Mouse (Mus musculus) testis, adult 10 weeks (tissue): ENCODE results near the gene Olfr1183. TPM values are rescaled to one million over a fixed set of nuclear protein-coding genes. Genes with fewer than 3 reads are reported as not detected.

ENCODE experiments used
- polyA plus RNA-seq: library from polyadenylated mRNA; stranded (reverse); fragments of 350-450 nt; fragmentation: Illumina TruSeq; extraction: RNeasy Lipid Tissue Mini Kit (QIAGEN cat#74804); gene quantifications from one replicate; pipeline ENCODE4 v1.2.3, GENCODE M21; 2014; ENCODE audit warnings: low read depth, low replicate concordance

Gene Olfr1183
- 0.03 TPM for polyA plus RNA-seq

DNA sequence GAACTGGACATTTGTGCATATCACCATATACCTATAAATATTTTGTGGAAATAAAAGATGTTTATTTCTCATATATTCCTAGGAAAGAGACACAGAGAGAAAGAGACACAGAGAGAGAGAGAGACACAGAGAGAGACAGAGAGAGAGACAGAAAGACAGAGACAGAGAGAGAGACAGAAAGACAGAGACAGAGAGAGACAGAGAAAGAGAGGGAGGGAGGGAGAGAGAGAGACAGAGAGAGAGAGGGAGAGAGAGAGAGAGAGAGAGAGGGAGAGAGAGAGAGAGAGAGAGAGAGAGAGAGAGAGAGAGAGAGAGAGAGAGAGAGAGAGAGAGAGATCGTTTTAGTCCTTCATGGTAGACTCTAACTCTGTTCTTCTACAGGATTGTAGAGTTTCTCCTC is at the start of gene Olfr1183:
TSS of gene Olfr1183 (plus strand) at position 301 of the 400 bp plus-strand sequence.

DNA sequence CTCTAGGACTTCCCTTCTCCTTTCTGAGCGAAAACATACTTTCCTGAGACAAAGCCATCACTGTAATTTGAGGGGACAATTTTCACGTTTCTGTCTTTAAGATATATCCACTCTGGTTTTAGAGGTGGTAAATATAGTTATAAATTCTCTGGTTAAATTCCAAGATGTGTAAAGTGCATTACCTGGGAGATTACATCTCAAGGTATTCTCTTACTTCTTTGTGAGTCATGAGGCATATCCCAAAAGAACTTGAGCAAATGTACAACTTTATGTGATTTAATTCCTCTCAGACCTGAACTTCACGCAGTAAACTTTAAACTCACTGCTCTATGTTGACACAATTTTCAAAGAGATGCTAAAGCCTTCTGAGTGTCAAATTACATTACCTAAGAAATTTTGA is 48.3 kb upstream of the Olfr1183 start, which contains the start of gene Olfr1179:
TSS of gene Olfr1179 (minus strand) at position 101 of the 400 bp plus-strand sequence.

DNA sequence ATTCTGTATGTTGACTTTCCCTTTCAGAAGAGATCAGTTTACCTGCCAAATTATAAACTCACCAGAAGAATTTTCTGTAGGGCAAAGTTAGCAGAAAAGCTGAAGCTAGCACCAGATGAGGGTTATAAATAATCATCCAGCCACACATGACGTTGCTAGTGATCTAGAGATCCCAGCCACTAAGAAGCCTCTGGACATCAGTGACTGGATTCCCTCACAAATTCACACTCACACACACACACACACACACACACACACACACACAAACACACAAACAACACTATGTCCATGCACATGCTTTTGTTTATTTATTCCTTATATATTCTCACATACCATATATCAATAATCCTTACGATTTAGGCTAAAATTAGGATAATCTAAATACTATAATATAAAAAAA is 35.6 kb upstream of the Olfr1183 start, which contains the start of gene Olfr1180:
TSS of gene Olfr1180 (minus strand) at position 101 of the 400 bp plus-strand sequence.

DNA sequence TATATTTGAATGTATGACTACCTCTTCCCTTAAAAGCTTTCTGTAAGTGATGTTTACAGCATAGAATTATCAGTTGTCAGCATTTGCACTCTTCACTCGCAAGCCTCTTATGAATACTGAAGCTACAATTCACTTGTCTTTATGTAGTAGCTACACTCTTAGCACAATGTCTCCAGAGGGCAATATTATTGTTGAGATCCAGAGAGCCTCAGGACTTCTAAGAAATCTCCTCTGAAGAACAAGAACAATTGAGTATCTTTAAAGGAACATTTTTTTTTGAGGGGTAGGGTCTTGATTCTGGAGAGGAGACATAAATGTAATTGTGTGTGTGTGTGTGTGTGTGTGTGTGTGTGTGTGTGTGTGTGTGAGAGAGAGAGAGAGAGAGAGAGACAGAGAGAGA is 28.6 kb upstream of the Olfr1183 start, which contains the start of gene Olfr1181:
TSS of gene Olfr1181 (minus strand) at position 101 of the 400 bp plus-strand sequence.

DNA sequence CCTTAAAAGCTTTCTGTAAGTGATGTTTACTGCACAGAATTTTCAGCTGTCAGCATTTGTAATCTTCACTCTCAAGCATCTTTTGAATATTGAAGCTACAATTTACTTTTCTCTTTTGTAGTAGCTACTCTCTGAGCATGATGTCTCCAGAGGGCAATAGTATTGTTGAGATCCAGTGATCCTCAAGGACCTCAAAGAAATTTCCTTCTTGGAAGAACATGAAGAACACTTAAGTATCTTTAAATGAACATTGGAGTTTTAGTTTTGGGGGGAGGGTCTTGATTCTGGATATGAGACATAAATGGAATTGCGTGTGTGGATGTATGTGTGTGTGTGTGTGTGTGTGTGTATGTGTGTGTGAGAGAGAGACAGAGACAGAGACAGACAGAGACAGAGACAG is 5.6 kb upstream of the Olfr1183 start, which contains the start of gene Gm13757:
TSS of gene Gm13757 (minus strand) at position 101 of the 400 bp plus-strand sequence.

DNA sequence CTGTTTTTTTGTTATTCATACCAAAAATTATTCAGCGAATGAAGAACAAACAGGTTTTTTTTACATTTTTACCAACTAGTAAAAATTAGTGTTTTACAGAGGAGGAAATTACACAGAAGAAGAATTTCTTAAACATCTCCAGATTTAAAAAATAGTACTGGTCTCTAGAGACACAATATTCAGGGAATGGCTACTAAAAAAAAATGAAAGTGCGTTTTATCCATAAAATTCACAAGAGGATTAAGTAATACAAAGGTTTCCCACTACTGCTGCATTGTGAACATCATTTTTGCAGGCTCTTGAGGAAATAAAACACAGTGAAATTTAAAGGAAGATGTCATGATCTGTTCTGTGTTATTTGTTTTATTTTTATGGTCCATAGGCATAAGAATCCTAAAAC is 28.6 kb downstream of the Olfr1183 start, which contains the start of gene Olfr1184:
TSS of gene Olfr1184 (plus strand) at position 301 of the 400 bp plus-strand sequence.

DNA sequence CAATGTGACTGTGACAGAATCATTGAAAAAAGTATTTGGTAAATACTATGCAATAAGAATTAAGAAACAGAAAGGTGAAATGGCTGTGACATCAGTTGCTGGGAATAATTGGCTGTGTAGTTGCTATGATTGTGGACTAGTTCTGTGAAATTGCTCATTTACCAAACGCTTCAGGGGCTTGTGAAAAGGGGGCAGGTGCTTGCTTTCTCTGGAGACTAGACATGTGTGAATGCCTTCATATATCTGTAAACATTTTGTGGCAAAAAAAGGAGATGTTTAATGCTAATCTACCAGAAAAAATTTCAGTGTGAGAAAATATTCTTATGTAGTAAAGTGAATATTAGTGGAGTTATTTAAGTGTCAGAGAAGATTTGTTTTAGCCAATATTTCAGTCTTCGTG is 38.4 kb downstream of the Olfr1183 start, which contains the start of gene Olfr1185-ps1:
TSS of gene Olfr1185-ps1 (plus strand) at position 301 of the 400 bp plus-strand sequence.

DNA sequence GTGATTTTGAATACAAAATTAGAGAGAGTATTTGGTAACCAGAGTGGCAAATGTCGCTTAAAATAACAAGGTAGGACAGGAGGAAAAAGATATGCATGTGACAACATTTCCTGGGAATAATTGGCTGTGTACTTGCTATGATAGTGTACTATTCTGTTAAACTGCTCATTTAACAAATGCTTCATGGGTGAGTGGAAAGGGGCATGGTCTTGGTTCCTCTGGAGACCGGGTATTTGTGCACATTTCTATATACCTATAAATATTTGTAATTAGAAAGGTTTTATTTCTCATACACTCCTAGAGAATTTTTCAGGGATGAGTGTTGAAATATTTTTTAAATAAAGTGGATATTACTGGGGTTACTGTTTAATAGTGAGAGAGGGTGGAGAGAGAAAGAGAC is 63.6 kb downstream of the Olfr1183 start, which contains the start of gene Olfr1186:
TSS of gene Olfr1186 (plus strand) at position 301 of the 400 bp plus-strand sequence.

Other genes starting within 250 kb of the Olfr1183 start
- gene Olfr1170, start 226.5 kb upstream of the Olfr1183 start, polyA plus RNA-seq: not detected
- gene Olfr1173, start 175.0 kb upstream of the Olfr1183 start, polyA plus RNA-seq: not detected
- gene Olfr1174-ps, start 139.7 kb upstream of the Olfr1183 start, polyA plus RNA-seq: not detected
- gene Olfr1175-ps, start 127.7 kb upstream of the Olfr1183 start, polyA plus RNA-seq: not detected
- gene Olfr1176, start 118.1 kb upstream of the Olfr1183 start, polyA plus RNA-seq: not detected
- gene Olfr1177-ps, start 108.4 kb upstream of the Olfr1183 start, polyA plus RNA-seq: not detected
- gene Olfr1178, start 67.8 kb upstream of the Olfr1183 start, polyA plus RNA-seq: not detected
- not detected for gene Olfr1179, start 48.4 kb upstream of the Olfr1183 start, polyA plus RNA-seq
- gene Olfr1180, start 35.7 kb upstream of the Olfr1183 start, polyA plus RNA-seq: not detected
- not detected for gene Olfr1181, start 28.7 kb upstream of the Olfr1183 start, polyA plus RNA-seq
- gene Gm13757, start 5.7 kb upstream of the Olfr1183 start, polyA plus RNA-seq: not detected
- not detected for gene Olfr1184, start 28.7 kb downstream of the Olfr1183 start, polyA plus RNA-seq
- gene Olfr1185-ps1, start 38.5 kb downstream of the Olfr1183 start, polyA plus RNA-seq: not detected
- not detected for gene Olfr1186, start 63.7 kb downstream of the Olfr1183 start, polyA plus RNA-seq
- not detected for gene Olfr1188, start 102.1 kb downstream of the Olfr1183 start, polyA plus RNA-seq
- not detected for gene Olfr1189, start 131.6 kb downstream of the Olfr1183 start, polyA plus RNA-seq
- gene Olfr1191-ps1, start 185.7 kb downstream of the Olfr1183 start, polyA plus RNA-seq: 0.07 TPM
- 0.20 TPM for gene Olfr1192-ps1, start 193.6 kb downstream of the Olfr1183 start, polyA plus RNA-seq
- gene Olfr1193, start 220.8 kb downstream of the Olfr1183 start, polyA plus RNA-seq: 0.24 TPM
- not detected for gene Olfr1195, start 234.3 kb downstream of the Olfr1183 start, polyA plus RNA-seq
- gene Olfr1196, start 249.7 kb downstream of the Olfr1183 start, polyA plus RNA-seq: not detected